Mouse (Mus musculus) CH12.LX (cell line): Measurements from ENCODE around the gene Tmem60. TPM values are rescaled to one million over a fixed set of nuclear protein-coding genes. Genes with fewer than 3 reads are reported as not detected.

Source experiments
- DNase-seq: peaks from one replicate; pipeline ENCODE4 v3.0.0-alpha.2; 2013; ENCODE audit errors: extremely low read depth
- H3K27ac ChIP-seq: 2 replicates; pipeline ENCODE4 v1.5.1; 2012; ENCODE audit warnings: low read depth, mild to moderate bottlenecking, control low read depth, moderate library complexity; ENCODE audit not compliant: insufficient read depth
- H3K27me3 ChIP-seq: replicated peaks from 2 replicates; pipeline ENCODE3; 2012; ENCODE audit warnings: inconsistent platforms
- H3K36me3 ChIP-seq, 2 experiments: replicated peaks in 1 of 2; 2 replicates each; pipeline versions ENCODE3 to v1.6.1; 2012; ENCODE audit warnings: inconsistent platforms in 1 of 2, low read length in 1 of 2, mild to moderate bottlenecking in 1 of 2, mixed read lengths in 1 of 2, moderate library complexity in 1 of 2; ENCODE audit not compliant: control insufficient read depth in 1 of 2, insufficient read depth in 1 of 2
- H3K4me1 ChIP-seq, 2 experiments: 2 replicates each; pipeline ENCODE4 v1.6.1; 2012; ENCODE audit warnings: inconsistent platforms in 1 of 2, moderate library complexity in 1 of 2; ENCODE audit not compliant: insufficient read depth in 2 of 2, control insufficient read depth in 1 of 2
- H3K4me2 ChIP-seq: 2 replicates; pipeline ENCODE4 v1.6.1; 2012; ENCODE audit warnings: low read depth, mild to moderate bottlenecking, control low read depth; ENCODE audit not compliant: poor library complexity, insufficient read depth, severe bottlenecking
- H3K4me3 ChIP-seq, 3 experiments: fragments of 150-350 bp in 1 of 3; sonication (generic) in 1 of 3; replicated peaks in 1 of 3; 2 replicates each; pipeline versions ENCODE3 to v1.5.1; 2011 to 2012; ENCODE audit warnings: low read depth in 2 of 3, low read length in 2 of 3, mild to moderate bottlenecking in 2 of 3, moderate library complexity in 2 of 3, control low read depth in 1 of 3, improper control_type of control experiment in 1 of 3, inconsistent platforms in 1 of 3, mixed read lengths in 1 of 3; ENCODE audit not compliant: poor library complexity in 1 of 3
- H3K79me2 ChIP-seq: replicated peaks from 2 replicates; pipeline ENCODE4 v1.6.1; 2012; ENCODE audit warnings: mild to moderate bottlenecking, moderate library complexity; ENCODE audit not compliant: control insufficient read depth, poor library complexity, insufficient read depth, severe bottlenecking; ENCODE audit errors: extremely low read depth
- H3K9ac ChIP-seq: 2 replicates; pipeline ENCODE4 v1.6.1; 2012; ENCODE audit warnings: low read depth, mild to moderate bottlenecking, control low read depth, moderate library complexity; ENCODE audit not compliant: insufficient read depth
- H3K9me3 ChIP-seq: replicated peaks from 2 replicates; pipeline ENCODE3; 2012; ENCODE audit warnings: low read length, inconsistent platforms, mixed read lengths
- BHLHE40 ChIP-seq: IDR thresholded peaks from 2 replicates; pipeline ENCODE4 v1.6.1; 2011; ENCODE audit warnings: mild to moderate bottlenecking, low read depth, low read length, improper control_type of control experiment
- CHD1 ChIP-seq: IDR thresholded peaks from 2 replicates; pipeline ENCODE4 v1.6.1; 2012; ENCODE audit warnings: low read depth, low read length, improper control_type of control experiment, inconsistent platforms
- CHD2 ChIP-seq: IDR thresholded peaks from 2 replicates; pipeline ENCODE4 v1.6.1; 2011; ENCODE audit warnings: low read length, improper control_type of control experiment
- CTCF ChIP-seq, 2 experiments: IDR thresholded peaks in 1 of 2; conservative IDR thresholded peaks in 1 of 2; 2 replicates each; pipeline ENCODE4 v1.5.1; 2011 to 2012; ENCODE audit warnings: low read depth in 2 of 2, low read length in 2 of 2, improper control_type of control experiment in 1 of 2, inconsistent platforms in 1 of 2, mild to moderate bottlenecking in 1 of 2, moderate library complexity in 1 of 2
- EP300 ChIP-seq: IDR thresholded peaks from 2 replicates; pipeline ENCODE4 v1.6.1; 2011; ENCODE audit warnings: low read length, improper control_type of control experiment
- GABPA ChIP-seq: IDR thresholded peaks from 2 replicates; pipeline ENCODE4 v1.6.1; 2012; ENCODE audit warnings: low read depth, low read length, improper control_type of control experiment, inconsistent platforms; ENCODE audit not compliant: insufficient replicate concordance
- IRF4 ChIP-seq: IDR thresholded peaks from 2 replicates; pipeline ENCODE4 v1.6.1; 2014; ENCODE audit warnings: low read depth, mild to moderate bottlenecking, inconsistent platforms, low read length, improper control_type of control experiment
- JUN ChIP-seq: IDR thresholded peaks from 2 replicates; pipeline ENCODE4 v1.6.1; 2011; ENCODE audit warnings: low read depth, mild to moderate bottlenecking, low read length, improper control_type of control experiment, moderate library complexity; ENCODE audit not compliant: insufficient read depth
- KAT2A ChIP-seq: IDR thresholded peaks from 2 replicates; pipeline ENCODE4 v1.6.1; 2012; ENCODE audit warnings: low read length, improper control_type of control experiment, inconsistent platforms; ENCODE audit not compliant: insufficient replicate concordance
- MAX ChIP-seq: IDR thresholded peaks from 2 replicates; pipeline ENCODE4 v1.6.1; 2011; ENCODE audit warnings: low read length, improper control_type of control experiment
- MYC ChIP-seq: IDR thresholded peaks from 2 replicates; pipeline ENCODE4 v1.6.1; 2011; ENCODE audit warnings: low read depth, mild to moderate bottlenecking, improper control_type of control experiment, low read length
- NELFE ChIP-seq: IDR thresholded peaks from 2 replicates; pipeline ENCODE4 v1.6.1; 2011; ENCODE audit warnings: low read depth, low read length, improper control_type of control experiment
- NRF1 ChIP-seq: IDR thresholded peaks from 2 replicates; pipeline ENCODE4 v1.6.1; 2014; ENCODE audit warnings: low read depth, mild to moderate bottlenecking, inconsistent platforms, low read length, improper control_type of control experiment, moderate library complexity
- POLR2AphosphoS2 ChIP-seq: IDR thresholded peaks from 2 replicates; pipeline ENCODE4 v1.6.1; 2011; ENCODE audit warnings: low read depth, low read length, improper control_type of control experiment
- SIN3A ChIP-seq: IDR thresholded peaks from 2 replicates; pipeline ENCODE4 v1.6.1; 2012; ENCODE audit warnings: low read length, improper control_type of control experiment, inconsistent platforms
- TCF12 ChIP-seq: IDR thresholded peaks from 2 replicates; pipeline ENCODE4 v1.6.1; 2014; ENCODE audit warnings: low read depth, mild to moderate bottlenecking, inconsistent platforms, low read length, improper control_type of control experiment
- UBTF ChIP-seq: IDR thresholded peaks from 2 replicates; pipeline ENCODE4 v1.6.1; 2012; ENCODE audit warnings: low read depth, mild to moderate bottlenecking, inconsistent platforms, low read length, improper control_type of control experiment, moderate library complexity
- USF1 ChIP-seq: IDR thresholded peaks from 2 replicates; pipeline ENCODE4 v1.6.1; 2014; ENCODE audit warnings: low read depth, mild to moderate bottlenecking, inconsistent platforms, low read length, improper control_type of control experiment
- USF2 ChIP-seq: conservative IDR thresholded peaks from 2 replicates; pipeline ENCODE4 v1.6.1; 2011; ENCODE audit warnings: low read depth, low read length, improper control_type of control experiment
- ZKSCAN1 ChIP-seq: IDR thresholded peaks from 2 replicates; pipeline ENCODE4 v1.6.1; 2012; ENCODE audit warnings: low read depth, inconsistent platforms, low read length, improper control_type of control experiment, borderline replicate concordance
- ZNF384 ChIP-seq: IDR thresholded peaks from 2 replicates; pipeline ENCODE4 v1.6.1; 2012; ENCODE audit warnings: low read depth, low read length, improper control_type of control experiment, inconsistent platforms
- dilution Hi-C: fragments of 300-500 bp; cut with MboI; formaldehyde crosslinking; loops from 2 replicates; pipeline ENCODE4 v1.14.3; 2020; ENCODE audit warnings: low sequenced_read_pairs; ENCODE audit not compliant: extremely low pct_unique_long_range_greater_than_20kb, extremely low pct_ligation_motif_present
- in situ Hi-C: fragments of 300-500 bp; cut with MboI; formaldehyde crosslinking; loops from 3 replicates; pipeline ENCODE4 v1.14.3; 2019; ENCODE audit warnings: low sequenced_read_pairs, low pct_ligation_motif_present, low pct_unique_long_range_greater_than_20kb, mixed read lengths
- polyA plus RNA-seq: library from polyadenylated mRNA; unstranded; fragments of >175 nt; gene quantifications from 2 replicates; pipeline ENCODE4 v1.2.1, GENCODE M21; 2012; ENCODE audit warnings: low read depth; ENCODE audit not compliant: insufficient read length
- total RNA-seq, 2 experiments: library from RNA; depleted of rRNA; stranded (reverse); fragments of 300-350 nt in 1 of 2; fragments of >200 nt in 1 of 2; gene quantifications; 2 replicates each; pipeline ENCODE4 v1.2.3; 2012 to 2014

Tmem60 gene
- total and polyA plus RNA-seq, 3 experiments, result 12.9 to 35.4 (median 17.2) TPM

DNA sequence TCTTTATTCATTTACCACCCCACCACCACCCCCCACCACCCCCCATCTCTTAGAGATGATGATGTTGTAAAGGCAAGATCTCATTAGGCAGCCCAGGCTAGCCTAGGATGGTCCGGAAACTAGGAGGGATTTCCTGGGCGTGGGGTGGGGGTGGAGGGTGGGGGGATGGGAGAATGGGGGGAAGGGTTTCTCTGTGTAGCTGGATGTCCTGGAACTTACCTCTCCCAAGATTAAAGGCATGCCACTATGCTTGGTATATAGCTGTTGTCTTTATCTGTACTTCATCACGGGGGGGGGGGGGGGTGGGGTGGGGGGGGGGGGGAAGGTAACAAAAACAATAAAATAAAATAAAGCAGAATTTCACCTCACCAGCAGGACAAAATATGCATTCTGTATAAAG is 38.6 kb upstream of the Tmem60 start:
- no peak overlapping the region for H3K4me3 ChIP-seq
- no peaks in the 10 kb centered on the region for H3K27me3 ChIP-seq
- H3K4me1 ChIP-seq, result peaks cover 0 to 33% of the 10 kb centered on the region in 2 experiments; a peak in 2 of 4 replicates
- no peak overlapping the region for H3K4me2 ChIP-seq
- no peak overlapping the region for H3K27ac ChIP-seq
- H3K9ac ChIP-seq, result no peak overlapping the region
- TF ChIP-seq USF1 (no peak), NRF1 (no peak), CTCF (conservative IDR thresholded peaks at IDR 0.05 in 1 of 2, IDR thresholded peaks at IDR 0.05 in 1 of 2; ENCODE audit: low read depth in 2 of 2, low read length in 2 of 2) (no peak), GABPA (no peak), IRF4 (no peak), MAX (no peak), SIN3A (no peak), USF2 (no peak), POLR2AphosphoS2 (no peak), UBTF (no peak), CHD2 (no peak), CHD1 (no peak), ZKSCAN1 (no peak), NELFE (no peak), JUN (no peak), MYC (no peak), ZNF384 (no peak)
- H3K79me2 ChIP-seq, result no peaks in the 10 kb centered on the region; the same call in 1 of the 2 replicates
- in situ Hi-C loops (no loop called here), dilution Hi-C loops (no loop called here)
- no peak for DNase-seq
- no peaks in the 10 kb centered on the region for H3K9me3 ChIP-seq
- peaks cover 3 to 21% of the 10 kb centered on the region in 2 experiments for H3K36me3 ChIP-seq

GRCm38 (mm10) chr5:20843816-20844215 is 38.2 kb upstream of the Tmem60 start:
- Histone ChIP-seq H3K4me3 (no peak overlapping the region), H3K27ac (no peak overlapping the region), H3K4me2 (no peak overlapping the region), H3K4me1 (peaks cover 0 to 33% of the 10 kb centered on the region in 2 experiments; a peak in 2 of 4 replicates), H3K27me3 (no peaks in the 10 kb centered on the region), H3K9ac (no peak overlapping the region), H3K9me3 (no peaks in the 10 kb centered on the region), H3K79me2 (no peaks in the 10 kb centered on the region; the same call in 1 of the 2 replicates), H3K36me3 (peaks cover 3 to 22% of the 10 kb centered on the region in 2 experiments)
- dilution Hi-C loops, result no loop called here
- no peak for DNase-seq
- in situ Hi-C loops, result no loop called here
- TF ChIP-seq JUN (no peak), TCF12 (no peak), EP300 (no peak), BHLHE40 (no peak), SIN3A (no peak), KAT2A (no peak), CHD2 (no peak)
